Mouse (Mus musculus) hindbrain, embryonic 13.5 days (tissue): Measurements from ENCODE around the gene Pimreg. TPM values are rescaled to one million over a fixed set of nuclear protein-coding genes. Genes with fewer than 3 reads are reported as not detected.
A peak's percentile ranks its signal among the peaks of the same experiment; 100 is the strongest.

Source experiments
- ATAC-seq: fragments of 200-750 bp; cut with Nextera tagmentation; 2 replicates; pipeline ENCODE4 v1.8.0; 2017; ENCODE audit warnings: moderate TSS enrichment; ENCODE audit not compliant: low FRiP score
- H3K27ac ChIP-seq: fragments of 300-500 bp; sonication (generic); 2 replicates; pipeline ENCODE4 v1.5.1; 2015; ENCODE audit warnings: inconsistent platforms, mild to moderate bottlenecking, moderate library complexity
- H3K27me3 ChIP-seq: fragments of 300-500 bp; sonication (generic); 2 replicates; pipeline ENCODE4 v1.6.1; 2015; ENCODE audit warnings: mild to moderate bottlenecking, inconsistent platforms
- H3K36me3 ChIP-seq: fragments of 300-500 bp; sonication (generic); 2 replicates; pipeline ENCODE4 v1.6.1; 2015; ENCODE audit warnings: mild to moderate bottlenecking, inconsistent platforms
- H3K4me1 ChIP-seq: fragments of 300-500 bp; sonication (generic); replicated peaks from 2 replicates; pipeline ENCODE4 v1.6.1; 2015; ENCODE audit warnings: inconsistent platforms
- H3K4me2 ChIP-seq: fragments of 300-500 bp; sonication (generic); 2 replicates; pipeline ENCODE4 v1.6.1; 2015; ENCODE audit warnings: inconsistent platforms, mild to moderate bottlenecking, moderate library complexity
- H3K4me3 ChIP-seq: fragments of 300-500 bp; sonication (generic); 2 replicates; pipeline ENCODE4 v1.5.1; 2015; ENCODE audit warnings: mild to moderate bottlenecking, inconsistent platforms
- H3K9ac ChIP-seq: fragments of 300-500 bp; sonication (generic); 2 replicates; pipeline ENCODE4 v1.6.1; 2015; ENCODE audit warnings: mild to moderate bottlenecking, inconsistent platforms
- H3K9me3 ChIP-seq: fragments of 300-500 bp; sonication (generic); 2 replicates; pipeline ENCODE4 v1.6.1; 2016; ENCODE audit warnings: inconsistent platforms
- WGBS: fragments of 180-500 bp; shearing (Covaris S2); methylation state at CpG from one replicate; pipeline ENCODE4 v1.1.7; 2015; 5-methylcytosine and 5-hydroxymethylcytosine counted together
- polyA plus RNA-seq: library from polyadenylated mRNA; unstranded; fragments of >200 nt; fragmentation: Nextera tagmentation; extraction: Ambion mirVana; gene quantifications from 2 replicates; pipeline ENCODE4 v1.2.1, GENCODE M21; 2015

The Pimreg gene
- polyA plus RNA-seq, 1 experiment from 2014 or later, result 43.2 TPM

- no peak for ATAC-seq
- Histone ChIP-seq H3K4me3 (no peak overlapping the region), H3K4me2 (no peak overlapping the region), H3K9me3 (no peaks in the 10 kb centered on the region), H3K4me1 (no peaks in the 10 kb centered on the region), H3K36me3 (no peaks in the 10 kb centered on the region), H3K27ac (no peak overlapping the region), H3K27me3 (peaks cover 23% of the 10 kb centered on the region), H3K9ac (no peak overlapping the region)
- 80% methylated on average over 4 of the region's 4 CpGs for WGBS
Measured at GRCm38 (mm10) chr11:72032091-72032490, 9.7 kb upstream of the Pimreg start.

GRCm38 (mm10) chr11:72032589-72032988 is 9.2 kb upstream of the Pimreg start:
- no peak for ATAC-seq
- Histone ChIP-seq H3K27ac (no peak overlapping the region), H3K4me3 (no peak overlapping the region), H3K9ac (no peak overlapping the region), H3K4me1 (0 out of 2 replicates have a peak, but pooled peaks cover 2% of the 10 kb centered on the region), H3K4me2 (no peak overlapping the region), H3K36me3 (no peaks in the 10 kb centered on the region), H3K9me3 (no peaks in the 10 kb centered on the region), H3K27me3 (peaks cover 20% of the 10 kb centered on the region)
- 94% methylated on average over 3 of the region's 3 CpGs for WGBS

GRCm38 (mm10) chr11:72037409-72037808 is 4.4 kb upstream of the Pimreg start, which contains the start of gene Aipl1:
Gene Aipl1 (minus strand): TSS chr11:72037509.
- H3K4me1 ChIP-seq, result peaks cover 40% of the 10 kb centered on the region
- no peak within 1 kb of the TSS for H3K4me3 ChIP-seq
- no peaks in the 10 kb centered on the region for H3K9me3 ChIP-seq
- H3K27ac ChIP-seq, result no peak within 1 kb of the TSS
- H3K27me3 ChIP-seq, result 0 out of 2 replicates have a peak, but pooled peaks cover 5% of the 10 kb centered on the region
- whole genome bisulfite sequencing, result 55% methylated on average over 4 of the region's 4 CpGs
- H3K9ac ChIP-seq, result no peak within 1 kb of the TSS
- no peaks in the 10 kb centered on the region for H3K36me3 ChIP-seq
- no peak within 1 kb of the TSS for H3K4me2 ChIP-seq
- ATAC-seq, result no peak

- no peak overlapping the region for H3K27ac ChIP-seq
- no peaks in the 10 kb centered on the region for H3K36me3 ChIP-seq
- H3K4me3 ChIP-seq, result no peak overlapping the region
- 3% methylated on average over 4 of the region's 4 CpGs for WGBS
- H3K4me2 ChIP-seq, result no peak overlapping the region
- 0 out of 2 replicates have a peak, but pooled peaks cover 5% of the 10 kb centered on the region for H3K27me3 ChIP-seq
- no peak for ATAC-seq
- no peaks in the 10 kb centered on the region for H3K9me3 ChIP-seq
- H3K4me1 ChIP-seq, result peaks cover 46% of the 10 kb centered on the region
- no peak overlapping the region for H3K9ac ChIP-seq
Measured at GRCm38 (mm10) chr11:72037996-72038395, 3.8 kb upstream of the Pimreg start.

GRCm38 (mm10) chr11:72039599-72040386 is 2.0 kb upstream of the Pimreg start:
- peak overlapping the region; percentile 14; the same call in 1 of the 2 replicates for H3K4me3 ChIP-seq
- H3K36me3 ChIP-seq, result no peaks in the 10 kb centered on the region
- ATAC-seq, result no peak
- peak overlapping the region; percentile 71 for H3K27ac ChIP-seq
- H3K9ac ChIP-seq, result peak overlapping the region; percentile 21
- WGBS, result 20% methylated on average over 16 of the region's 16 CpGs
- H3K9me3 ChIP-seq, result no peaks in the 10 kb centered on the region
- peak overlapping the region; percentile 38 for H3K4me2 ChIP-seq
- 0 out of 2 replicates have a peak, but pooled peaks cover 5% of the 10 kb centered on the region for H3K27me3 ChIP-seq
- H3K4me1 ChIP-seq, result peaks cover 63% of the 10 kb centered on the region

GRCm38 (mm10) chr11:72041290-72041767 is 503 bp upstream of the Pimreg start:
- Histone ChIP-seq H3K4me1 (peaks cover 66% of the 10 kb centered on the region), H3K4me2 (peak overlapping the region; percentile 89), H3K9ac (peak overlapping the region; percentile 77), H3K27ac (no peak overlapping the region), H3K4me3 (peak overlapping the region; percentile 70), H3K27me3 (0 out of 2 replicates have a peak, but pooled peaks cover 5% of the 10 kb centered on the region), H3K9me3 (no peaks in the 10 kb centered on the region), H3K36me3 (no peaks in the 10 kb centered on the region; the same call in 1 of the 2 replicates)
- ATAC-seq, result no peak
- WGBS, result 14% methylated on average over 6 of the region's 6 CpGs

- Histone ChIP-seq H3K9ac (peak overlapping the region; percentile 77), H3K36me3 (no peaks in the 10 kb centered on the region; the same call in 1 of the 2 replicates), H3K4me2 (peak overlapping the region; percentile 89), H3K4me3 (peak overlapping the region; percentile 70), H3K4me1 (peaks cover 64% of the 10 kb centered on the region), H3K27me3 (0 out of 2 replicates have a peak, but pooled peaks cover 5% of the 10 kb centered on the region), H3K27ac (no peak overlapping the region), H3K9me3 (no peaks in the 10 kb centered on the region)
- no peak for ATAC-seq
- under 1% methylated on average over 14 of the region's 14 CpGs for WGBS
Measured at GRCm38 (mm10) chr11:72042631-72043030, 799 bp downstream of the Pimreg start.

- no peaks in the 10 kb centered on the region; the same call in 1 of the 2 replicates for H3K36me3 ChIP-seq
- H3K27me3 ChIP-seq, result peaks cover 8% of the 10 kb centered on the region
- H3K9ac ChIP-seq, result no peak overlapping the region
- ATAC-seq, result no peak
- no peak overlapping the region for H3K27ac ChIP-seq
- no peaks in the 10 kb centered on the region for H3K9me3 ChIP-seq
- 99% methylated on average over 3 of the region's 3 CpGs for WGBS
- no peak overlapping the region for H3K4me3 ChIP-seq
- 0 out of 2 replicates have a peak overlapping the region, but pooled peaks have one; percentile 1 for H3K4me2 ChIP-seq
- peaks cover 49% of the 10 kb centered on the region for H3K4me1 ChIP-seq
Measured at GRCm38 (mm10) chr11:72044231-72044630, 2.4 kb downstream of the Pimreg start.

- ATAC-seq, result no peak
- H3K27ac ChIP-seq, result no peak overlapping the region
- H3K36me3 ChIP-seq, result no peaks in the 10 kb centered on the region; the same call in 1 of the 2 replicates
- no peaks in the 10 kb centered on the region for H3K9me3 ChIP-seq
- peaks cover 36% of the 10 kb centered on the region for H3K27me3 ChIP-seq
- no peak overlapping the region for H3K4me3 ChIP-seq
- WGBS, result 60% methylated on average over 6 of the region's 6 CpGs
- no peak overlapping the region for H3K9ac ChIP-seq
- H3K4me1 ChIP-seq, result peaks cover 39% of the 10 kb centered on the region
- no peak overlapping the region for H3K4me2 ChIP-seq
Measured at GRCm38 (mm10) chr11:72048730-72049129, 6.9 kb downstream of the Pimreg start.

- Histone ChIP-seq H3K9ac (no peak overlapping the region), H3K4me1 (peaks cover 35% of the 10 kb centered on the region), H3K4me2 (no peak overlapping the region), H3K27me3 (peaks cover 40% of the 10 kb centered on the region), H3K27ac (no peak overlapping the region), H3K4me3 (no peak overlapping the region), H3K36me3 (no peaks in the 10 kb centered on the region; the same call in 1 of the 2 replicates), H3K9me3 (no peaks in the 10 kb centered on the region)
- no peak for ATAC-seq
- 62% methylated on average over 8 of the region's 8 CpGs for WGBS
Measured at GRCm38 (mm10) chr11:72049171-72049759, 7.4 kb downstream of the Pimreg start.

GRCm38 (mm10) chr11:72050168-72050894 is 8.5 kb downstream of the Pimreg start:
- Histone ChIP-seq H3K27ac (0 out of 2 replicates have a peak overlapping the region, but pooled peaks have one; percentile 79), H3K36me3 (no peaks in the 10 kb centered on the region; the same call in 1 of the 2 replicates), H3K4me2 (peak overlapping the region; percentile 86), H3K4me3 (peak overlapping the region; percentile 57), H3K9ac (peak overlapping the region; percentile 82), H3K4me1 (peaks cover 29% of the 10 kb centered on the region), H3K27me3 (peaks cover 40% of the 10 kb centered on the region), H3K9me3 (no peaks in the 10 kb centered on the region)
- 26% methylated on average over 14 of the region's 14 CpGs for WGBS
- no peak for ATAC-seq
